Mouse (Mus musculus): ENCODE measurements around the gene Nbas. TPM values are rescaled to one million over a fixed set of nuclear protein-coding genes. Genes with fewer than 3 reads are reported as not detected.
A peak's percentile ranks its signal among the peaks of the same experiment; 100 is the strongest.

Gene Nbas
- total RNA-seq, 1 experiment from 2014 or later = 27.8 TPM

DNA sequence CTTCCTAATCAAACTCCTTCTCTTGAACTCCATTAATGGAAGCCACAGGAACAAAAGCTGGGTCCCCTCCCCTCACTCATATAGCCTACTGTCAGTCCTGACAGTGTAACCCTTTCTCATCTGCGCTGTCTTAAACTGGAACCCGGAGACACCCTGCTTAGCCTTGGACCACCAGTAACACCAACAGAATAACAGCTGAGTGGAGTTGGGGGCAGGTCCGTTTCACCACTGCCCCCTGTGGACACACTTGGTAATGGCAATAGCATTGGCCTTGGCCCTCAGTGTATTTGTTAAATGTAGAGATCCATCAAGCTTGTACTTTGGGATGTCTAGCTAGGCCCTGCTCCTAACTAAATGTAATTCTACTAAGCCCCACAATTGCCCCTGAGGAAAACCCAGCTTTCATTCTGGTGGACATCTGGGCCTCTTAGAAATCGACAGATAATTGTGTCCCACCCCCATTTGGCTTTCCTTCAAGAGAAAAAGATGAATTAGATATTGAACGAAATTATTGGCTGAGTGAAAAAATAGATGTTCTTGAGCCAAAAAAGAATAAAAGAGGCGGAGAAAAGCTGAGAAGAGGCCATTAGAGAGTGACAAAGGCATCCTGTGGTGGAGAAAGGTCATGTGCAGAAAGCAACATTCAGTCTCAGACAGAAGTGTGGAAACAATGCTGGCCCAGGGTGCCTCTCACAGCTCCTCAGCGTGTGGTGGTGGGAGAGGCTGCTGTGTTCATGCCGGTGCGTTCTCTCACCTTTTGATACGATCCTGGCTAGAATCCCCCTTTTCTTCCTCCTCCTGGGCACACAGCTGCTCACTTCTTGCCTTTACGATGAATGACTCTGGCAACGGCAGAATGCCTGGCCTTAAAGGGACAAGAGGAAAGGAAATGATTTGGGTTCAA, 358.1 kb downstream of the Nbas start:
- peak; percentile 5 for DNase-seq

Other genes with a start within 250 kb of the Nbas start
- gene Ddx1, start 19.9 kb upstream of the Nbas start, total RNA-seq (2021) = 75.3 and 101 TPM in 2 replicates

All from adrenal gland, postnatal 25 days (tissue).